In the genomic region with DNA sequence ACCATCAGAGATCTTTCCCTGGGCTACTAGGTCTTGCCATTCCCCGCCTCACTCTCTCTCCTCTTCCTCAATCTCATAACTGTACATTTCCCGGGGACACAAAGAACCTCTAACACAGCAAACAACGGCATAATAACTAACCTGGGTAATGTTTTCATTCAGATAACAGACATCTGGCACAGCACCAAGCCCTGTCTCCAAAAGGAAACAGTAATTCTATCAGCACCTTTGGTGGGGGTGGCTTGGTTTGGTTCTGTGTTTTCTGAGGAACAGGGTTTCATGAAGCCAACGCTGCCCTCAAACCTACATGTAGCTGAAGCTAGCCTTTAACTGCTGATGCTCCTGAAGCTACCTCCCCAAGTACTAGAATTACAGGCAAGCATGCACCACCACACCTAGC, we compare ENCODE assay signal across 8 mouse cellular contexts. TPM values are rescaled to one million over a fixed set of nuclear protein-coding genes. Genes with fewer than 3 reads are reported as not detected.
DNase-seq lines count a peak whose midpoint lies in the region; ATAC-seq and TF ChIP-seq lines count a peak whose summit lies in the region.

No protein-coding gene starts in this region.

- no peak for ATAC-seq in midbrain, embryonic 16.5 days
- no peak for ATAC-seq in midbrain, embryonic 14.5 days (ENCODE audit: low FRiP score, low TSS enrichment)
- ATAC-seq in limb, embryonic 14.5 days (ENCODE audit: low FRiP score, low read depth) = no peak
- no peak for ATAC-seq in stomach, embryonic 16.5 days (ENCODE audit: insufficient read depth, low FRiP score)

- DNase-seq in adrenal gland, postnatal 14 days = peak; percentile 24
- no peak for DNase-seq in adrenal gland, adult 18-20 months (ENCODE audit: low spot score in 2 of 2)
- no peak for DNase-seq in midbrain, embryonic 14.5 days
- DNase-seq in limb, embryonic 14.5 days (ENCODE audit: low spot score) = no peak
- DNase-seq in left cerebral cortex, adult 8-10 months (ENCODE audit: low spot score in 2 of 2) = no peak
- no peak for DNase-seq in embryo, embryonic 9.5 days (ENCODE audit: extremely low spot score)

- H3K4me3 ChIP-seq in midbrain, embryonic 16.5 days (ENCODE audit: low read depth, low read length) = no peak overlapping the region
- no peak overlapping the region for H3K4me3 ChIP-seq in midbrain, embryonic 14.5 days (replicated peaks; ENCODE audit: low read depth, low read length)
- peak overlapping the region; percentile 76; the same call in 1 of the 2 replicates for H3K4me3 ChIP-seq in limb, embryonic 14.5 days (replicated peaks; ENCODE audit: low read length)
- H3K4me3 ChIP-seq in stomach, embryonic 16.5 days (replicated peaks; ENCODE audit: low read length) = no peak overlapping the region

- no peak for TF ChIP-seq POLR2A in limb, embryonic 14.5 days (IDR thresholded peaks at IDR 0.05; ENCODE audit: borderline replicate concordance, extremely low read depth, insufficient read depth, insufficient read length)

- H3K4me2 ChIP-seq in midbrain, embryonic 16.5 days (ENCODE audit: low read length) = peak overlapping the region; percentile 59; the same call in 1 of the 2 replicates
- no peak overlapping the region; the same call in 1 of the 2 replicates for H3K4me2 ChIP-seq in midbrain, embryonic 14.5 days (ENCODE audit: low read length)
- H3K4me2 ChIP-seq in limb, embryonic 14.5 days (replicated peaks; ENCODE audit: low read depth, low read length, severe bottlenecking) = peak overlapping the region; percentile 80; the same call in 1 of the 2 replicates
- H3K4me2 ChIP-seq in stomach, embryonic 16.5 days (ENCODE audit: low read depth, low read length) = peak overlapping the region; percentile 73

- peaks cover 23% of the 10 kb centered on the region for H3K4me1 ChIP-seq in midbrain, embryonic 16.5 days (ENCODE audit: control insufficient read depth, insufficient read depth, low read length)
- H3K4me1 ChIP-seq in midbrain, embryonic 14.5 days (ENCODE audit: control insufficient read depth, insufficient read depth, low read length) = peaks cover 21% of the 10 kb centered on the region
- peaks cover 21% of the 10 kb centered on the region for H3K4me1 ChIP-seq in limb, embryonic 14.5 days (ENCODE audit: control insufficient read depth, insufficient read depth, low read length)
- H3K4me1 ChIP-seq in stomach, embryonic 16.5 days (ENCODE audit: control insufficient read depth, insufficient read depth, low read length) = peaks cover 28% of the 10 kb centered on the region

- H3K27me3 ChIP-seq in midbrain, embryonic 16.5 days (ENCODE audit: control insufficient read depth, insufficient read depth, low read depth, low read length) = no peaks in the 10 kb centered on the region
- no peaks in the 10 kb centered on the region for H3K27me3 ChIP-seq in midbrain, embryonic 14.5 days (ENCODE audit: control insufficient read depth, insufficient read depth, low read length)
- H3K27me3 ChIP-seq in limb, embryonic 14.5 days (ENCODE audit: control insufficient read depth, insufficient read depth, low read length) = no peaks in the 10 kb centered on the region
- H3K27me3 ChIP-seq in stomach, embryonic 16.5 days (ENCODE audit: control insufficient read depth, insufficient read depth, low read length) = no peaks in the 10 kb centered on the region

- WGBS in midbrain, embryonic 16.5 days = 90% methylated on average over 4 of the region's 4 CpGs
- WGBS in midbrain, embryonic 14.5 days = 89% methylated on average over 4 of the region's 4 CpGs
- 48% methylated on average over 4 of the region's 4 CpGs for WGBS in limb, embryonic 14.5 days
- WGBS in stomach, embryonic 16.5 days = 51% methylated on average over 4 of the region's 4 CpGs

- H3K27ac ChIP-seq in midbrain, embryonic 16.5 days (ENCODE audit: low read length) = no peak overlapping the region
- no peak overlapping the region for H3K27ac ChIP-seq in midbrain, embryonic 14.5 days (replicated peaks; ENCODE audit: low read depth, low read length)
- no peak overlapping the region for H3K27ac ChIP-seq in limb, embryonic 14.5 days (replicated peaks; ENCODE audit: low read depth, low read length)
- peak overlapping the region; percentile 7; the same call in 1 of the 2 replicates for H3K27ac ChIP-seq in stomach, embryonic 16.5 days (ENCODE audit: low read length)

- no peak overlapping the region for H3K9ac ChIP-seq in midbrain, embryonic 16.5 days (ENCODE audit: low read depth, low read length)
- H3K9ac ChIP-seq in midbrain, embryonic 14.5 days (replicated peaks; ENCODE audit: low read length) = no peak overlapping the region
- H3K9ac ChIP-seq in limb, embryonic 14.5 days (ENCODE audit: low read depth, low read length, severe bottlenecking) = no peak overlapping the region
- no peak overlapping the region for H3K9ac ChIP-seq in stomach, embryonic 16.5 days (ENCODE audit: low read length)

- no peaks in the 10 kb centered on the region for H3K9me3 ChIP-seq in midbrain, embryonic 16.5 days (replicated peaks; ENCODE audit: control insufficient read depth, low read length, poor library complexity, severe bottlenecking)
- H3K9me3 ChIP-seq in midbrain, embryonic 14.5 days (ENCODE audit: control insufficient read depth, low read length) = no peaks in the 10 kb centered on the region
- no peaks in the 10 kb centered on the region for H3K9me3 ChIP-seq in limb, embryonic 14.5 days (ENCODE audit: control insufficient read depth, low read length)
- no peaks in the 10 kb centered on the region for H3K9me3 ChIP-seq in stomach, embryonic 16.5 days (replicated peaks; ENCODE audit: control insufficient read depth, low read length)

- H3K36me3 ChIP-seq in midbrain, embryonic 16.5 days (ENCODE audit: control insufficient read depth, insufficient read depth, low read length) = no peaks in the 10 kb centered on the region
- no peaks in the 10 kb centered on the region for H3K36me3 ChIP-seq in midbrain, embryonic 14.5 days (ENCODE audit: control insufficient read depth, insufficient read depth, low read length)
- H3K36me3 ChIP-seq in limb, embryonic 14.5 days (ENCODE audit: control insufficient read depth, insufficient read depth, low read length) = no peaks in the 10 kb centered on the region
- 0 out of 2 replicates have a peak, but pooled peaks cover 3% of the 10 kb centered on the region for H3K36me3 ChIP-seq in stomach, embryonic 16.5 days (ENCODE audit: control insufficient read depth, insufficient read depth, low read length)

RNA-seq across cellular contexts. Expression of gene Sptssa, which starts 2.2 kb away (rescaled TPM):
- total RNA-seq in adrenal gland, postnatal 14 days (2021) = 68.4 and 75.3 TPM in 2 replicates
- total RNA-seq in adrenal gland, adult 18-20 months (2021) = 10 to 100 TPM; 58.9 to 77.8 TPM
- 202 and 208 TPM in 2 replicates for polyA plus RNA-seq in midbrain, embryonic 16.5 days (2015; fragmentation: Nextera tagmentation; extraction: Ambion mirVana)
- 185 and 200 TPM in 2 replicates for polyA plus RNA-seq in midbrain, embryonic 14.5 days (2014; fragmentation: Nextera tagmentation; extraction: Ambion mirVana)
- 132 and 134 TPM in 2 replicates for polyA plus RNA-seq in limb, embryonic 14.5 days (2012; rRNA removed)
- 227 and 228 TPM in 2 replicates for polyA plus RNA-seq in limb, embryonic 14.5 days (2014; fragmentation: Nextera tagmentation; extraction: Ambion mirVana)
- polyA plus RNA-seq in stomach, embryonic 16.5 days (2015; fragmentation: Nextera tagmentation; extraction: Ambion mirVana) = 225 and 229 TPM in 2 replicates
- 10 to 100 TPM; 25.7 to 28.2 (median 27.2) TPM for total RNA-seq in left cerebral cortex, adult 8-10 months (2022)

RNA-seq across cellular contexts. Expression of gene Eapp, which starts 41.6 kb away (rescaled TPM):
- 35.0 and 37.9 TPM in 2 replicates for total RNA-seq in adrenal gland, postnatal 14 days (2021)
- 10 to 100 TPM; 36.9 to 40.1 TPM for total RNA-seq in adrenal gland, adult 18-20 months (2021)
- polyA plus RNA-seq in midbrain, embryonic 16.5 days (2015; fragmentation: Nextera tagmentation; extraction: Ambion mirVana) = 82.1 and 84.0 TPM in 2 replicates
- 85.0 and 103 TPM in 2 replicates for polyA plus RNA-seq in midbrain, embryonic 14.5 days (2014; fragmentation: Nextera tagmentation; extraction: Ambion mirVana)
- polyA plus RNA-seq in limb, embryonic 14.5 days (2012; rRNA removed) = 13.2 and 19.5 TPM in 2 replicates
- 64.3 and 68.7 TPM in 2 replicates for polyA plus RNA-seq in limb, embryonic 14.5 days (2014; fragmentation: Nextera tagmentation; extraction: Ambion mirVana)
- polyA plus RNA-seq in stomach, embryonic 16.5 days (2015; fragmentation: Nextera tagmentation; extraction: Ambion mirVana) = 51.9 and 57.0 TPM in 2 replicates
- 10 to 100 TPM; 30.5 to 34.3 (median 32.0) TPM for total RNA-seq in left cerebral cortex, adult 8-10 months (2022)
